Mouse (Mus musculus): Measurements from ENCODE around the gene Gm10428. TPM values are rescaled to one million over a fixed set of nuclear protein-coding genes. Genes with fewer than 3 reads are reported as not detected.

Gene Gm10428
- total RNA-seq, 2 experiments from 2014 or later: not detected

GRCm38 (mm10) chr11:62760755-62761457 is 8.0 kb downstream of the Gm10428 start:
- intact Hi-C loops (cut with DNase I): no loop called here
- no peak for DNase-seq (ENCODE audit: low spot score)

GRCm38 (mm10) chr11:62776510-62776909 is 23.6 kb downstream of the Gm10428 start:
- intact Hi-C loops (cut with DNase I): no loop called here
- no peak for DNase-seq (ENCODE audit: low spot score)

- peak; percentile 74 for DNase-seq (ENCODE audit: low spot score)
- intact Hi-C loops (cut with DNase I): no loop called here
Measured at GRCm38 (mm10) chr11:62788935-62789616, 36.2 kb downstream of the Gm10428 start, which contains the start of gene Zfp286. Zfp286 (minus strand) TSS chr11:62789462.

- no peak for DNase-seq (ENCODE audit: low spot score)
- intact Hi-C loops (cut with DNase I): no loop called here
Measured at GRCm38 (mm10) chr11:62789617-62789936, 36.7 kb downstream of the Gm10428 start.

Other genes with a start within 250 kb of the Gm10428 start
- gene Cenpv, start 213.8 kb upstream of the Gm10428 start, total RNA-seq (2021): 10 to 100 TPM; 22.5 to 26.4 TPM
- gene Ubb, start 201.9 kb upstream of the Gm10428 start, total RNA-seq (2021): 100 to 1,000 TPM; 561 to 624 TPM
- gene Trpv2, start 178.6 kb upstream of the Gm10428 start, total RNA-seq (2021): 1 to 10 TPM; 2.4 to 3.3 TPM
- gene Lrrc75a, start 104.6 kb upstream of the Gm10428 start, total RNA-seq (2021): 1 to 10 TPM; 4.9 to 6.4 TPM
- gene Mmgt2, start 104.4 kb upstream of the Gm10428 start, total RNA-seq (2021): 1 to 10 TPM; 6.9 to 7.0 TPM
- gene Zfp287, start 21.2 kb upstream of the Gm10428 start, total RNA-seq (2021): 1 to 10 TPM; 2.4 to 2.8 TPM
- 1 to 10 TPM; 1.6 to 2.3 TPM for gene Zfp286, start 36.4 kb downstream of the Gm10428 start, total RNA-seq (2021)
- 1 to 10 TPM; 5.4 to 6.5 TPM for gene Trim16, start 67.1 kb downstream of the Gm10428 start, total RNA-seq (2021)
- gene Fbxw10, start 94.0 kb downstream of the Gm10428 start, total RNA-seq (2021): under 1 TPM; 0.17 to 0.26 TPM
- 10 to 100 TPM; 20.4 to 23.6 TPM for gene Tvp23b, start 126.4 kb downstream of the Gm10428 start, total RNA-seq (2021)
- not detected for gene Cdrt4, start 198.1 kb downstream of the Gm10428 start, total RNA-seq (2021)